Mouse (Mus musculus) embryonic facial prominence, embryonic 12.5 days (tissue): ENCODE measurements at regions not wholly inside any gene's neighbourhood (a gene's known extent, or its start where the extent isn't known, plus 50 kb on each side); places are given as distances from the start of the nearest gene placed in this dataset.

Experiments
- ATAC-seq: fragments of 200-750 bp; cut with Nextera tagmentation; 2 replicates; pipeline ENCODE4 v1.8.0; 2017; ENCODE audit not compliant: insufficient number of reproducible peaks, insufficient read depth, low FRiP score, low TSS enrichment
- H3K27ac ChIP-seq: fragments of 300-500 bp; sonication (generic); 2 replicates; pipeline ENCODE4 v1.5.1; 2016; ENCODE audit warnings: mild to moderate bottlenecking
- H3K27me3 ChIP-seq: fragments of 300-500 bp; sonication (generic); 2 replicates; pipeline ENCODE4 v1.6.1; 2016; ENCODE audit warnings: mild to moderate bottlenecking, moderate library complexity
- H3K36me3 ChIP-seq: fragments of 300-500 bp; sonication (generic); 2 replicates; pipeline ENCODE4 v1.6.1; 2016; ENCODE audit warnings: mild to moderate bottlenecking
- H3K4me1 ChIP-seq: fragments of 300-500 bp; sonication (generic); 2 replicates; pipeline ENCODE4 v1.6.1; 2016
- H3K4me2 ChIP-seq: fragments of 300-500 bp; sonication (generic); replicated peaks from 2 replicates; pipeline ENCODE4 v1.6.1; 2016; ENCODE audit warnings: mild to moderate bottlenecking, moderate library complexity
- H3K4me3 ChIP-seq: fragments of 300-500 bp; sonication (generic); 2 replicates; pipeline ENCODE4 v1.5.1; 2016; ENCODE audit warnings: mild to moderate bottlenecking
- H3K9ac ChIP-seq: fragments of 300-500 bp; sonication (generic); 2 replicates; pipeline ENCODE4 v1.6.1; 2016; ENCODE audit warnings: mild to moderate bottlenecking, moderate library complexity
- H3K9me3 ChIP-seq: fragments of 300-500 bp; sonication (generic); 2 replicates; pipeline ENCODE4 v1.6.1; 2016; ENCODE audit warnings: mild to moderate bottlenecking, moderate library complexity
- WGBS: fragments of 180-500 bp; shearing (Covaris S2); methylation state at CpG from one replicate; pipeline ENCODE4 v1.1.7; 2016; 5-methylcytosine and 5-hydroxymethylcytosine counted together

GRCm38 (mm10) chr6:94845821-94846220 is 145.9 kb upstream of the Lrig1 start:
- Histone ChIP-seq H3K27ac (no peak overlapping the region), H3K4me1 (0 out of 2 replicates have a peak, but pooled peaks cover 3% of the 10 kb centered on the region), H3K36me3 (no peaks in the 10 kb centered on the region), H3K4me3 (no peak overlapping the region), H3K27me3 (no peaks in the 10 kb centered on the region), H3K4me2 (no peak overlapping the region), H3K9me3 (no peaks in the 10 kb centered on the region), H3K9ac (no peak overlapping the region)
- ATAC-seq = no peak
- 75% methylated on average over 6 of the region's 6 CpGs for WGBS

DNA sequence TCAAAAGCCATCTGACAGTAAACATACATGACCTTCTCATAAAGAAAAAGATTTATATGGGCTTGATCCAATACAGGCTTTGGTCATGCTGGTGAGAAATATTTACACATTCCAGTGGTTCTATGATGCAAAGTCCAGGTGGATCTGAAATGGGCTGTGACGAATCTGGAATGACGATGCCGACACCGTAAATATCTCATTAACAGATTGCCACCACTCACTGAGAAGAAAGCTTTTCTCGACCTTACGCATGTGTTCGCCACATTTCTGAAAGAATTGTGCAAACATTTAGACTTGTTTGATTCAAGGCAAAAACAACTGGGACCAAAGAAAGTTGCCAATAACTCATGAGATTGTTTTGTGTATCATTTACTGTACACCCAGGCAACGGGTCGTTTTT is 142.9 kb upstream of the Lrig1 start:
- Histone ChIP-seq H3K27ac (no peak overlapping the region), H3K4me3 (no peak overlapping the region), H3K9ac (no peak overlapping the region), H3K27me3 (no peaks in the 10 kb centered on the region), H3K4me2 (no peak overlapping the region), H3K9me3 (no peaks in the 10 kb centered on the region), H3K4me1 (no peaks in the 10 kb centered on the region), H3K36me3 (no peaks in the 10 kb centered on the region)
- WGBS = 81% methylated on average over 9 of the region's 9 CpGs
- no peak for ATAC-seq

DNA sequence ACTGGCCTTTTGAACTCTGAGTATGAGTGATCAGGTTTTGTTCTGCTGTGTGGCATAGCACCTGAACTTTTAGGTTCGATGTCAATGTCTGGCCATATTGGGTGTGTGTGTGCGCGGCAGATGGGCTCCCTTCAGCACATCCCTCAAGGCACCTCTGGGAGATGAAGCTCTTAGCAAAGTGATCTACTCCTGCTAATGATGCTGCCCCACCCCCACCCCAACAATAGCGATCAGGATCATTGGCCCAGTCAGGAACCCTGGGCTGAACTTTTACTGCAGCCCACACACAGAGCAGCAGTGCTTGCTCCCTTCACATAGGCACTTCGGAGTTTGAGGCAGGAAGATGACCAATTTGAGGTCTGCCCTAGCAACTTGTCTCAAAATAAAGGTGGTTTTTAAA is 141.9 kb upstream of the Lrig1 start:
- Histone ChIP-seq H3K4me2 (no peak overlapping the region), H3K9ac (no peak overlapping the region), H3K36me3 (no peaks in the 10 kb centered on the region), H3K4me3 (no peak overlapping the region), H3K4me1 (no peaks in the 10 kb centered on the region), H3K9me3 (no peaks in the 10 kb centered on the region), H3K27me3 (no peaks in the 10 kb centered on the region), H3K27ac (no peak overlapping the region)
- ATAC-seq = no peak
- WGBS = 67% methylated on average over 5 of the region's 5 CpGs

- H3K4me1 ChIP-seq = no peaks in the 10 kb centered on the region
- 56% methylated on average over 2 of the region's 2 CpGs for WGBS
- no peaks in the 10 kb centered on the region for H3K36me3 ChIP-seq
- H3K27me3 ChIP-seq = no peaks in the 10 kb centered on the region
- H3K4me3 ChIP-seq = no peak overlapping the region
- ATAC-seq = no peak
- no peak overlapping the region for H3K9ac ChIP-seq
- H3K4me2 ChIP-seq = no peak overlapping the region
- no peak overlapping the region for H3K27ac ChIP-seq
- no peaks in the 10 kb centered on the region; the same call in 1 of the 2 replicates for H3K9me3 ChIP-seq
Measured at GRCm38 (mm10) chr6:94835742-94836141, 135.8 kb upstream of the Lrig1 start.

GRCm38 (mm10) chr6:94834551-94834950 is 134.6 kb upstream of the Lrig1 start:
- 23% methylated on average over 1 of the region's 1 CpGs for WGBS

GRCm38 (mm10) chr6:94830801-94831200 is 130.8 kb upstream of the Lrig1 start:
- Histone ChIP-seq H3K27me3 (no peaks in the 10 kb centered on the region), H3K27ac (no peak overlapping the region), H3K36me3 (no peaks in the 10 kb centered on the region), H3K9me3 (no peaks in the 10 kb centered on the region; the same call in 1 of the 2 replicates), H3K4me2 (no peak overlapping the region), H3K4me3 (no peak overlapping the region), H3K4me1 (no peaks in the 10 kb centered on the region), H3K9ac (no peak overlapping the region)
- 86% methylated on average over 8 of the region's 8 CpGs for WGBS
- ATAC-seq = no peak

More at GRCm38 (mm10) chr6:94834551-94834950, 134.6 kb upstream of the Lrig1 start:
- ATAC-seq = no peak
- H3K4me1 ChIP-seq = no peaks in the 10 kb centered on the region
- H3K27ac ChIP-seq = no peak overlapping the region
- no peaks in the 10 kb centered on the region for H3K27me3 ChIP-seq
- H3K4me2 ChIP-seq = no peak overlapping the region
- H3K9me3 ChIP-seq = no peaks in the 10 kb centered on the region; the same call in 1 of the 2 replicates
- no peak overlapping the region for H3K4me3 ChIP-seq
- H3K9ac ChIP-seq = no peak overlapping the region
- H3K36me3 ChIP-seq = no peaks in the 10 kb centered on the region

GRCm38 (mm10) chr6:94829246-94829645 is 129.3 kb upstream of the Lrig1 start:
- H3K4me1 ChIP-seq = no peaks in the 10 kb centered on the region
- no peaks in the 10 kb centered on the region for H3K27me3 ChIP-seq
- no peak overlapping the region for H3K4me2 ChIP-seq
- H3K9me3 ChIP-seq = no peaks in the 10 kb centered on the region; the same call in 1 of the 2 replicates
- H3K36me3 ChIP-seq = no peaks in the 10 kb centered on the region
- ATAC-seq = no peak
- WGBS = 76% methylated on average over 5 of the region's 5 CpGs
- no peak overlapping the region for H3K27ac ChIP-seq
- no peak overlapping the region for H3K4me3 ChIP-seq
- no peak overlapping the region for H3K9ac ChIP-seq

DNA sequence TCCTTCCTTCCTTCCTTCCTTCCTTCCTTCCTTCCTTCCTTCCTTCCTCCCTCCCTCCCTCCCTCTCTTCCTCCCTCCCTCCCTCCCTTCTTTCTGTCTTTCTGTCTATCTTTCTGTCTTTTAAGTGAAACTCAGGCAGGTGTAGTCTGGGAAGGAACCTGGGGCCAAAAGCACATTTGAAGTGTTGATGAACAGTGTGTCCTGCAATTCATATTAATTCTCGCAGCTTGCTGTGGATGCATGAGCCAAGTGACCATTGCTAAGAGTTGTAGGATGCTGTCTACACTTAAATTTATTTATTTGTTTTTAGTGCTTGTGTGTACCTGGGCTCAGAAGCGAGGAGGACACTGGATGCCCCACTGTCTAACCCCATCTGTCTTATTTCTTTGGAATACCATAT is 126.7 kb upstream of the Lrig1 start:
- Histone ChIP-seq H3K4me1 (no peaks in the 10 kb centered on the region), H3K9ac (no peak overlapping the region), H3K4me2 (no peak overlapping the region), H3K27me3 (no peaks in the 10 kb centered on the region), H3K36me3 (no peaks in the 10 kb centered on the region), H3K27ac (no peak overlapping the region), H3K9me3 (no peaks in the 10 kb centered on the region), H3K4me3 (no peak overlapping the region)
- WGBS = 77% methylated on average over 2 of the region's 2 CpGs
- ATAC-seq = no peak

DNA sequence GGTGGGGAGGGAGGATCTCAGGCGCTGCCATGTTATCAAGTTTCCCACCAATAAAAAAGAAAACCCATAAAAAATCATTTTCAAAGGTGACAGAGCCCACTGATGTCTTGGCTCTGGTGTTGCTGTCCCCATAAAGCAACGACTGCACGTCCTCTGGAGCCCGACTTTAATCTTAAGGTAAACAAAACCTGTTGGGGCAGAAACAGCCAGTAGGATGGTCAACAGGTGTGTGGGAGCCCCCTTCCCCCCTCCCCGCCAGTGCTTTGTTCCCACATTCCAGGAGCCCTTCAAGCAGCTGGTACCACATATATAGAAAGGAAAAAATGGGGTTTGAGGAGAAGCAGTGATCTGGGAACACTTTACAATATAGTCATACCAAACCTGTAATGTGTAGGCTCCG is 118.3 kb upstream of the Lrig1 start:
- no peak overlapping the region for H3K9ac ChIP-seq

GRCm38 (mm10) chr6:94816161-94816560 is 116.2 kb upstream of the Lrig1 start:
- 0 out of 2 replicates have a peak, but pooled peaks cover 3% of the 10 kb centered on the region for H3K27me3 ChIP-seq
- H3K4me3 ChIP-seq = no peak overlapping the region
- no peak overlapping the region for H3K4me2 ChIP-seq
- 77% methylated on average over 5 of the region's 5 CpGs for WGBS
- ATAC-seq = no peak
- no peaks in the 10 kb centered on the region for H3K36me3 ChIP-seq
- no peak overlapping the region for H3K9ac ChIP-seq
- no peaks in the 10 kb centered on the region for H3K9me3 ChIP-seq
- H3K27ac ChIP-seq = no peak overlapping the region
- H3K4me1 ChIP-seq = 0 out of 2 replicates have a peak, but pooled peaks cover 3% of the 10 kb centered on the region

More for the DNA sequence above, 118.3 kb upstream of the Lrig1 start:
- H3K4me2 ChIP-seq = no peak overlapping the region
- 0 out of 2 replicates have a peak, but pooled peaks cover 3% of the 10 kb centered on the region for H3K4me1 ChIP-seq
- WGBS = 49% methylated on average over 6 of the region's 6 CpGs
- H3K9me3 ChIP-seq = no peaks in the 10 kb centered on the region
- 0 out of 2 replicates have a peak, but pooled peaks cover 3% of the 10 kb centered on the region for H3K27me3 ChIP-seq
- H3K4me3 ChIP-seq = no peak overlapping the region
- ATAC-seq = no peak
- no peak overlapping the region for H3K27ac ChIP-seq
- no peaks in the 10 kb centered on the region for H3K36me3 ChIP-seq

- 0 out of 2 replicates have a peak, but pooled peaks cover 3% of the 10 kb centered on the region for H3K4me1 ChIP-seq
- H3K4me2 ChIP-seq = no peak overlapping the region
- 0 out of 2 replicates have a peak, but pooled peaks cover 3% of the 10 kb centered on the region for H3K27me3 ChIP-seq
- no peak for ATAC-seq
- H3K9ac ChIP-seq = no peak overlapping the region
- H3K9me3 ChIP-seq = no peaks in the 10 kb centered on the region
- WGBS = 49% methylated on average over 3 of the region's 3 CpGs
- H3K36me3 ChIP-seq = no peaks in the 10 kb centered on the region
- H3K4me3 ChIP-seq = no peak overlapping the region
- H3K27ac ChIP-seq = no peak overlapping the region
Measured at GRCm38 (mm10) chr6:94814711-94815110, 114.8 kb upstream of the Lrig1 start.

DNA sequence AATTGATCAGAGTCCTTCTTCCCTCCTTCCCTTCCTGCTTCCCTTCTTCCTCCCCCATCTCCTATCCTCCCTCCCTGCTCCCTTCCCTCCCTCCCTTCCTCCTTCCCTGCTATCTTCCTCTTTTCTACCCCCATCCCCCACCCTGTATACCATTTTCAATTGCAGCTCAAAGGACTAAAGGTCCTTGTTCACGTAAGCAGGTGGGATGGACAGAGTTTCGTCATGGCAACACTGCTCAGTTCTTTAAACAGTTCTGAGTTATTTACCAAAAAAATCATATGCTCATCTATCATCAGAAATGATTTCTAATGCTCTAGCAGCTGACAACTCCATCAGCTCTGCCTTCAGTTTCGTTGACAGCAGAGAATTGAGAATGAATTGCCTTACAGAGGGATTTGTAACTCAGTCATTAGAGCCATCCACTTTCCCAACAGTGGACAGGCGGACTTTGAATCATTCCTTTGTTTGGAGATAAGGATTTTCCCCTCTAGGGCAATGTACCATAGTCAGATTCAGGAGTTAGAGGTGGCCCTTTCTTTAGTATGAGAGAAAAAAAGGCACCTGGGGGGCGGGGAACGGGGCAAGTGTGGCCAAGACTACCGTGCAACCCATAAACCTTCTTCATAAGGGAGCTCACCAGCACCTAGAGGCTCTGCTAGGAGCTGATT is 113.7 kb upstream of the Lrig1 start:
- ATAC-seq = no peak
- no peak overlapping the region for H3K4me3 ChIP-seq
- no peaks in the 10 kb centered on the region for H3K9me3 ChIP-seq
- H3K4me1 ChIP-seq = no peaks in the 10 kb centered on the region
- H3K4me2 ChIP-seq = no peak overlapping the region
- 0 out of 2 replicates have a peak, but pooled peaks cover 3% of the 10 kb centered on the region for H3K27me3 ChIP-seq
- H3K9ac ChIP-seq = no peak overlapping the region
- H3K36me3 ChIP-seq = no peaks in the 10 kb centered on the region
- no peak overlapping the region for H3K27ac ChIP-seq
- 36% methylated on average over 7 of the region's 7 CpGs for WGBS
